Mouse (Mus musculus) ES-E14 (cell line): ENCODE results near the gene Tmem222. TPM values are rescaled to one million over a fixed set of nuclear protein-coding genes. Genes with fewer than 3 reads are reported as not detected.

Experiments used
- DNase-seq: peaks from one replicate; pipeline ENCODE4 v3.0.0-alpha.2; 2013; ENCODE audit warnings: low read depth, low spot score
- H3K27ac ChIP-seq: 2 replicates; pipeline ENCODE4 v1.5.1; 2012; ENCODE audit warnings: low read depth, mild to moderate bottlenecking, low read length, moderate library complexity, mixed read lengths; ENCODE audit not compliant: poor library complexity, insufficient read depth, severe bottlenecking
- H3K36me3 ChIP-seq: 2 replicates; pipeline ENCODE4 v1.6.1; 2012; ENCODE audit warnings: mild to moderate bottlenecking, low read length, moderate library complexity, mixed read lengths; ENCODE audit not compliant: control insufficient read depth, poor library complexity, insufficient read depth, severe bottlenecking
- H3K4me1 ChIP-seq, 2 experiments: fragments of 150-350 bp in 1 of 2; sonication (generic) in 1 of 2; 2 replicates each; pipeline ENCODE4 v1.6.1; 2012; ENCODE audit warnings: low read length in 2 of 2, mild to moderate bottlenecking in 1 of 2, mixed read lengths in 1 of 2; ENCODE audit not compliant: control insufficient read depth in 2 of 2, insufficient read depth in 2 of 2, poor library complexity in 1 of 2
- H3K4me3 ChIP-seq, 2 experiments: fragments of 150-350 bp in 1 of 2; sonication (generic) in 1 of 2; 2 replicates each; pipeline ENCODE4 v1.5.1; 2012; ENCODE audit warnings: low read length in 2 of 2, low read depth in 1 of 2, mild to moderate bottlenecking in 1 of 2, mixed read lengths in 1 of 2; ENCODE audit not compliant: insufficient read depth in 1 of 2, poor library complexity in 1 of 2, severe bottlenecking in 1 of 2
- H3K9ac ChIP-seq: 2 replicates; pipeline ENCODE4 v1.6.1; 2012; ENCODE audit warnings: low read depth, mild to moderate bottlenecking, low read length, mixed read lengths; ENCODE audit not compliant: poor library complexity, insufficient read depth, severe bottlenecking
- H3K9me3 ChIP-seq: fragments of 150-350 bp; sonication (generic); 2 replicates; pipeline ENCODE4 v1.6.1; 2012; ENCODE audit warnings: low read depth, mild to moderate bottlenecking, low read length; ENCODE audit not compliant: control insufficient read depth, insufficient read depth
- CHD2 ChIP-seq: IDR thresholded peaks from 2 replicates; pipeline ENCODE4 v1.6.1; 2014; ENCODE audit warnings: mild to moderate bottlenecking, low read depth, low read length, inconsistent platforms
- HCFC1 ChIP-seq: IDR thresholded peaks from 2 replicates; pipeline ENCODE4 v1.6.1; 2012; ENCODE audit warnings: low read length, inconsistent platforms, borderline replicate concordance; ENCODE audit not compliant: insufficient read depth
- MAFK ChIP-seq: IDR thresholded peaks from 2 replicates; pipeline ENCODE4 v1.6.1; 2014; ENCODE audit warnings: mild to moderate bottlenecking, low read depth, low read length, inconsistent platforms; ENCODE audit not compliant: insufficient read depth
- ZC3H11A ChIP-seq: IDR thresholded peaks from 2 replicates; pipeline ENCODE4 v1.6.1; 2012; ENCODE audit warnings: low read depth, mild to moderate bottlenecking, inconsistent platforms, low read length, borderline replicate concordance
- ZNF384 ChIP-seq: IDR thresholded peaks from 2 replicates; pipeline ENCODE4 v1.6.1; 2012; ENCODE audit warnings: low read depth, low read length, inconsistent platforms
- in situ Hi-C, 2 experiments: fragments of 600-800 bp; cut with MboI; formaldehyde crosslinking; loops; one replicate each; pipeline ENCODE4 v1.15.1; 2025; ENCODE audit warnings: low sequenced_read_pairs in 2 of 2, inconsistent platforms in 1 of 2; ENCODE audit not compliant: unreplicated experiment in 2 of 2
- total RNA-seq: library from RNA; depleted of rRNA; stranded (reverse); fragments of 300-350 nt; gene quantifications from 2 replicates; pipeline ENCODE4 v1.2.3, GENCODE M21; 2012

Gene Tmem222
- total RNA-seq, 1 experiment = 73.3 TPM

DNA sequence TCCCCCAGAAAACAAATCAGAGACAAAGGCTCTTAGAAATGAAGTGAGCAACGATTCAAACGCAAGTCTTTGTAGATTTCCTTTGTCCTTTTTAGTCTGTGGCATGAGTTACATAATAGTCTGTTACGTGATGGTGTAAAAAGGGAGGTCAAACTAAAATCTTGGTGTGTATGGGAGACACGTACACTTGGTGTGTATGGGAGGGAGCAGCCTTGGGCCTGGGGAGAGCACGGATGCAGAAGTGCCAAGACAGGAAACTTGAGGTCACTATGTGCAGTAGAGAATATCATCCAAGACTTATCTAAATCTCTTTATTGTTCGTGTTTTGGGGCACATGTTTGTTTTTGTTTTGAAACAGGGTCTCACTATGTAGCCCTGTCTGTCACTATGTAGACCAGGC lies 475 bp upstream of the Tmem222 start:
- no peaks in the 10 kb centered on the region for H3K9me3 ChIP-seq
- peak overlapping the region; percentile 48; the same call in 1 of the 2 replicates for H3K27ac ChIP-seq
- H3K4me1 ChIP-seq = peaks cover 5 to 6% of the 10 kb centered on the region in 2 experiments; a peak in 2 of 4 replicates
- in situ Hi-C loops = loop anchor here in 1 of 2 experiments (25.0 kb wide), 1 partner anchor 266 kb away; the partner anchor contains the start of gene Ahdc1
- peak overlapping the region; percentile 97 to 99 for H3K4me3 ChIP-seq
- DNase-seq = no peak
- H3K36me3 ChIP-seq = no peaks in the 10 kb centered on the region
- TF ChIP-seq HCFC1 (no peak), ZC3H11A (no peak), ZNF384 (no peak), CHD2 (no peak), MAFK (no peak)
- H3K9ac ChIP-seq = peak overlapping the region; percentile 77; the same call in 1 of the 2 replicates

DNA sequence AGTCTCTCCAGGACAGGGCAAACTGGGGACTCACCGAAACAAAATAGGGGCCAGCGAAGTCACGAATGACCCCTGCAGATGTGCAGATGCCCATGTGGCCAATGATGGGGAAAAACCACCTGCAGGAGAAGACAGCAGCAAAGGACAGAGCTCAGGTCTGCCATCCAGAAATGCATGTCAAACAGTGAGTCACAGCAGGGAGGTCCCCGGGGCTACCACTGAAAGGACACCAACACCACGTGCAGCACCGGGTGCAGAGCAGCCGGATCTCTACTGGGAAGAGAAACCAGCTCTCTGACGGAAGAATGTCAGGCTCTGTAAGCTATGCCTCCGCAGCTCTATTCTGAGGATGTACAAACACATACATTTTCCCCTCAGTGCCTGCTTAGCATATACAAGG lies 6.7 kb downstream of the Tmem222 start:
- no peaks in the 10 kb centered on the region for H3K4me1 ChIP-seq
- H3K36me3 ChIP-seq = peaks cover 39% of the 10 kb centered on the region
- no peak overlapping the region for H3K4me3 ChIP-seq
- in situ Hi-C loops = no loop called here
- no peak overlapping the region for H3K9ac ChIP-seq
- no peaks in the 10 kb centered on the region for H3K9me3 ChIP-seq
- DNase-seq = no peak
- TF ChIP-seq CHD2 (no peak), ZNF384 (no peak), ZC3H11A (no peak), HCFC1 (no peak)
- no peak overlapping the region for H3K27ac ChIP-seq

DNA sequence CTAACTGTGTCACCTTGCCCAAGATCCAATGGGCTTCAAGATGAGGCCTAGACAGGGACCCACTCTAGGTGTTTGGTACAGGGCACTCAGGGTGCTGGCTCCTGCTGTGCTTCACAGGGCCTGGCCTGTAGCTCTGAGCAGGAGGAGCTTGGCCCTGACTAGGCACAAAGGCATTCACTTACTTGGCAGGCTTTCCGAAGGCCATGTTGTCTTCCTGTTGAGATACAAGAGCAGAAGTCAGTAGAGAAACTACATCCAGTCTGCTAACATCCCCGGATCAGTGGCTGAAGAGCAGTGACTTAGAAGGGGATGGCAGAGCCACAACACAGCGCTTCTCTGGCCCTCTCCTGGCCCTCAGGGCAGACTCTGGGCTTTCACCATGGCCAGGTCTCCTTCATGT lies 8.0 kb downstream of the Tmem222 start:
- H3K4me3 ChIP-seq = no peak overlapping the region
- peaks cover 43% of the 10 kb centered on the region for H3K36me3 ChIP-seq
- no peaks in the 10 kb centered on the region for H3K9me3 ChIP-seq
- H3K4me1 ChIP-seq = no peaks in the 10 kb centered on the region
- in situ Hi-C loops = no loop called here
- no peak overlapping the region for H3K9ac ChIP-seq
- no peak for DNase-seq
- TF ChIP-seq MAFK = no peak
- no peak for TF ChIP-seq ZNF384
- TF ChIP-seq HCFC1 = no peak
- no peak overlapping the region for H3K27ac ChIP-seq

DNA sequence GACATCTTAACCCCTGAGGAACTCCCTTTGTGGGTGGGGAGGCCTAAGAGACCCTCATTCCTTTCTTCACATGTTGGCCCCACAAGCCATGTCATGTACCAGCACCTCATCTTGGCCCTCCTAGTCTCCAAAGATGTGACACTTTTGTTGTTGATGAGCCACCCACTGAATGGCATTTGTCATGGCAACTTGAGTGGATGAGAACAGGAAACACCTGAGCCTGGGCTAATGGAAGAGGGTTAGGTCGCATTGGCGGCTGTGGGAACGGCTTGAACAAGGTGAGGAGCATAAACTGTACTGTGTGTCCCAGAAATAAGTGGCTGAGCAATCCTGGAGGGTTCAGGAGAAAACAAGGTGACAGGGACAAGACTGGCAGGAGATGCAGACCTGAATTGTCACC lies 8.7 kb downstream of the Tmem222 start:
- no peak for TF ChIP-seq HCFC1
- no peak for TF ChIP-seq ZNF384
- no peak for TF ChIP-seq CHD2
- no peak for TF ChIP-seq MAFK
- TF ChIP-seq ZC3H11A = no peak
- Histone ChIP-seq H3K27ac (no peak overlapping the region), H3K9ac (no peak overlapping the region), H3K9me3 (no peaks in the 10 kb centered on the region), H3K4me3 (no peak overlapping the region), H3K4me1 (no peaks in the 10 kb centered on the region), H3K36me3 (peaks cover 43% of the 10 kb centered on the region)
- in situ Hi-C loops = no loop called here
- DNase-seq = no peak

DNA sequence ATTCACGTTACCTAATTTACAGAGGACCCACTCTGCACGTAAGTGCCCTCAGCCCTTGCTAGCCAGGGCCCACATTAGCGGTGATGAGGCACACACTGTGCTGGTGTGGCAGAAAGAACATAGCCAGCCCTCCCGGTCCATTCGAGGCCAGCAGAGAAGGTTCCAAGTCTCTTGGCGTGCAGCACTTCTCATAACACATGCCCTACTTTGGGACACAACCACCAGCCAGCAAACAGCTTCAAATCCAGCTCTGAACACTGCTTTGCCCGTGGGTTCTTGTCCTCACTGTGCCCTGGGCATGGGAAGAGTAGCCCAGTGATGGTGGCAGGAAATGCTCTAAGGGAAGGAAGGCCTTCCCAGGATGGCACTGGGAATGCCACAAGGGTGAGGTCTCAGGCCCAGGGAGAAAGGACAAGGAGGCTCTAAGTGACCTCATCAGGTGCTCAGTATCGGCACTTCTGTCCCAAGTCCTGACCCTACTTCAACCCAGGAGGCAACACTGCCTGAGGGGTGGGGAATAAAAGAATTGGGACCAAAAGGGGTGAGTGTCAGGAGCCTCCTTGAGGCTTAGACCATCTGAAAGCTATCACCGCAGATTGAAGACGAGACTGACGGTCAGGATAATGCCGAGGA lies 11.2 kb downstream of the Tmem222 start:
- DNase-seq = no peak
- H3K4me1 ChIP-seq = peaks cover 0 to 8% of the 10 kb centered on the region in 2 experiments; a peak in 1 of 4 replicates
- no peak overlapping the region for H3K9ac ChIP-seq
- no peak overlapping the region for H3K27ac ChIP-seq
- TF ChIP-seq HCFC1 (no peak), MAFK (no peak), CHD2 (no peak), ZC3H11A (no peak), ZNF384 (no peak)
- no peaks in the 10 kb centered on the region for H3K9me3 ChIP-seq
- no peak overlapping the region for H3K4me3 ChIP-seq
- H3K36me3 ChIP-seq = peaks cover 43% of the 10 kb centered on the region
- in situ Hi-C loops = no loop called here
